Mouse (Mus musculus): Measurements from ENCODE around the gene Gm10570. TPM values are rescaled to one million over a fixed set of nuclear protein-coding genes. Genes with fewer than 3 reads are reported as not detected.

Gm10570 gene
- total and polyA plus RNA-seq, 3 experiments, result not detected

DNA sequence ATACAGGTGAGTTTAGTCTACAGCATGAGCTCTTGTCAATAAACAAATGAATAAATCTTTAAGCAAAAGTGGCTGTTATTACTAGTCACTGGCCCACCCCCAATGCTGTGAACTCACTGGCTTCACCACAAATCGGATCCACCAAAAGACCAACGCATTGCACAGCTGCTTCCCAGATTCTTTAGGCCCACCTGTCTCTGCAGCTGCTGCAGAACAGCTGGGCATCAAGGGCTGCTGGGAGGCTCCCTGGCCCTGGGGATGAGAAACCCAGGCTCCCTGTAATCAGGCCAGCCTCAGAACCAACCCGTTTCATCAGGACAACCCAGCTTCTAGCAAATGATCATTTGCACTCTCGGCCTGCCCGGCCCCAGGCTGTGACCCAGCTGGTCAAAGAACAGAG is 25.6 kb downstream of the Gm10570 start:
- Histone ChIP-seq H3K27ac (ENCODE audit: insufficient read depth, low read depth) (no peak overlapping the region), H3K9me3 (replicated peaks; ENCODE audit: low read length) (no peaks in the 10 kb centered on the region), H3K27me3 (replicated peaks) (peaks cover 83% of the 10 kb centered on the region), H3K4me1 (ENCODE audit: control insufficient read depth in 1 of 2, insufficient read depth in 2 of 2) (no peaks in the 10 kb centered on the region), H3K79me2 (replicated peaks; ENCODE audit: control insufficient read depth, extremely low read depth, insufficient read depth, poor library complexity, severe bottlenecking) (no peaks in the 10 kb centered on the region), H3K4me2 (ENCODE audit: insufficient read depth, low read depth, poor library complexity, severe bottlenecking) (no peak overlapping the region), H3K36me3 (replicated peaks in 1 of 2; ENCODE audit: control insufficient read depth in 1 of 2, insufficient read depth in 1 of 2, low read length in 1 of 2) (no peaks in the 10 kb centered on the region), H3K4me3 (replicated peaks in 1 of 3; ENCODE audit: low read depth in 2 of 3, low read length in 2 of 3, poor library complexity in 1 of 3) (no peak overlapping the region), H3K9ac (ENCODE audit: insufficient read depth, low read depth) (no peak overlapping the region)
- dilution Hi-C loops (cut with MboI; ENCODE audit: extremely low pct_ligation_motif_present, extremely low pct_unique_long_range_greater_than_20kb, low sequenced_read_pairs) (no loop called here), in situ Hi-C loops (cut with MboI; ENCODE audit: low pct_ligation_motif_present, low pct_unique_long_range_greater_than_20kb, low sequenced_read_pairs) (no loop called here)
- TF ChIP-seq JUN (IDR thresholded peaks at IDR 0.05; ENCODE audit: insufficient read depth, low read depth, low read length) (no peak), SIN3A (IDR thresholded peaks at IDR 0.05; ENCODE audit: low read length) (no peak), RAD21 (IDR thresholded peaks at IDR 0.05; ENCODE audit: low read depth, low read length) (no peak), ZNF384 (IDR thresholded peaks at IDR 0.05; ENCODE audit: low read depth, low read length) (no peak), CHD2 (IDR thresholded peaks at IDR 0.05; ENCODE audit: low read length) (no peak), HCFC1 (IDR thresholded peaks at IDR 0.05; ENCODE audit: low read depth, low read length) (no peak), PAX5 (IDR thresholded peaks at IDR 0.05; ENCODE audit: low read length) (no peak), ZKSCAN1 (IDR thresholded peaks at IDR 0.05; ENCODE audit: borderline replicate concordance, low read depth, low read length) (no peak)
- no peak for DNase-seq (ENCODE audit: extremely low read depth)

DNA sequence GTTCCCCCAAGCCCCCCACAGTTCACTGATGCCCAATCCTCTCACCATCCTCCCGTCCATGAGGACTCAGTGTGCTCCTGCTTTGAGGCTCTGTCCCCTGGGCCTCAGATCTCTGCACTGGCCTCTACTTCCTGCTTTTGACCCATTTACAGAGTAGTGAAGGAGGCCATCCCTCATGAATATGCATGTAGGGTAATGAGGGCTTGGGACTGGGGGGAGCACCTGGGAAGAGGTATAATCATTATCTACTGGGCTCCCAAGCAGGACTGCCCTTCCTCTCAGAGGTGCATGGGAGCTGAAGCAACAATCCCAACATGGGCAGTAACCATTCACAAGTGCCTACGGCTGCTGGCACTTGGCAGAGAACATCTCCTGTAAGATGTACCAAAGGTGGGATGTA is 29.4 kb downstream of the Gm10570 start, which contains the start of gene Serinc2:
TSS of gene Serinc2 (minus strand) at position 101 of the 400 bp plus-strand sequence.
- no peak within 1 kb of the TSS for H3K4me3 ChIP-seq (replicated peaks in 1 of 3; ENCODE audit: low read depth in 2 of 3, low read length in 2 of 3, poor library complexity in 1 of 3)
- in situ Hi-C loops (cut with MboI; ENCODE audit: low pct_ligation_motif_present, low pct_unique_long_range_greater_than_20kb, low sequenced_read_pairs) (no loop called here), dilution Hi-C loops (cut with MboI; ENCODE audit: extremely low pct_ligation_motif_present, extremely low pct_unique_long_range_greater_than_20kb, low sequenced_read_pairs) (no loop called here)
- H3K27ac ChIP-seq (ENCODE audit: insufficient read depth, low read depth), result no peak within 1 kb of the TSS
- H3K27me3 ChIP-seq (replicated peaks), result peaks cover 86% of the 10 kb centered on the region
- H3K9ac ChIP-seq (ENCODE audit: insufficient read depth, low read depth), result no peak within 1 kb of the TSS
- TF ChIP-seq E2F4 (IDR thresholded peaks at IDR 0.05; ENCODE audit: insufficient replicate concordance, low read depth, low read length) (no peak), TBP (conservative IDR thresholded peaks at IDR 0.05; ENCODE audit: low read depth, low read length) (no peak), USF1 (IDR thresholded peaks at IDR 0.05; ENCODE audit: low read depth, low read length) (no peak), HCFC1 (IDR thresholded peaks at IDR 0.05; ENCODE audit: low read depth, low read length) (no peak), ZNF384 (IDR thresholded peaks at IDR 0.05; ENCODE audit: low read depth, low read length) (no peak), JUN (IDR thresholded peaks at IDR 0.05; ENCODE audit: insufficient read depth, low read depth, low read length) (no peak), RCOR1 (conservative IDR thresholded peaks at IDR 0.05; ENCODE audit: low read depth, low read length) (no peak), JUND (conservative IDR thresholded peaks at IDR 0.05; ENCODE audit: low read depth, low read length) (no peak), NRF1 (IDR thresholded peaks at IDR 0.05; ENCODE audit: low read depth, low read length) (no peak), EP300 (IDR thresholded peaks at IDR 0.05; ENCODE audit: low read length) (no peak), MAFK (IDR thresholded peaks at IDR 0.05; ENCODE audit: insufficient replicate concordance, low read length) (no peak), ZC3H11A (IDR thresholded peaks at IDR 0.05; ENCODE audit: low read depth, low read length) (no peak), UBTF (IDR thresholded peaks at IDR 0.05; ENCODE audit: low read depth, low read length) (no peak)
- DNase-seq (ENCODE audit: extremely low read depth), result no peak
- no peak within 1 kb of the TSS for H3K4me2 ChIP-seq (ENCODE audit: insufficient read depth, low read depth, poor library complexity, severe bottlenecking)
- no peaks in the 10 kb centered on the region for H3K4me1 ChIP-seq (ENCODE audit: control insufficient read depth in 1 of 2, insufficient read depth in 2 of 2)
- no peaks in the 10 kb centered on the region for H3K79me2 ChIP-seq (replicated peaks; ENCODE audit: control insufficient read depth, extremely low read depth, insufficient read depth, poor library complexity, severe bottlenecking)
- no peaks in the 10 kb centered on the region for H3K36me3 ChIP-seq (replicated peaks in 1 of 2; ENCODE audit: control insufficient read depth in 1 of 2, insufficient read depth in 1 of 2, low read length in 1 of 2)
- no peaks in the 10 kb centered on the region for H3K9me3 ChIP-seq (replicated peaks; ENCODE audit: low read length)
